Mouse (Mus musculus) kidney, postnatal 10 days (tissue): Measurements from ENCODE around the gene Psmc6.

Source experiments
- DNase-seq: peaks from one replicate; pipeline ENCODE4 v3.0.0; 2021; ENCODE audit warnings: mixed read lengths

The Psmc6 gene

GRCm38 (mm10) chr14:45329589-45330181 lies at the start of gene Psmc6:
Psmc6 (plus strand) TSS chr14:45329788.
- peak; percentile 95 for DNase-seq

DNA sequence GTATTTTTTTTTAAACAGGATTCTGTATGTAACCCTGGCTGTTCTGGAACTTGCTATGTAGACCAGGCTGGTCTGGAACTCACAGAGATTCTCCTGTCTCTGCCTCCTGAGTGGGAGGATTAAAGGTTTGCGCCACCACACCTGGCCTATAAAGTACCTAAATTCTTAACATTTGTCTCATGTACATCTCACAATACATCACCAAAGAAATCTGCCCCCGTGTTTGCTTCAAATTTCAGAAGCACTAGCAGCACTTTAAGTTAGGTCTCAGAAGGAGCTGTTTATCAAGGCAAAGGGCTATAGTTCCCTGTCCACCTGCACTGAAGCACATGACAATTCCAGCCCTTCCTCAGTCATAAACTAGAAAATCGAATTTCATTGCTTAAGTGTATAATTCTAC lies 47.5 kb upstream of the Psmc6 start:
- no peak for DNase-seq

DNA sequence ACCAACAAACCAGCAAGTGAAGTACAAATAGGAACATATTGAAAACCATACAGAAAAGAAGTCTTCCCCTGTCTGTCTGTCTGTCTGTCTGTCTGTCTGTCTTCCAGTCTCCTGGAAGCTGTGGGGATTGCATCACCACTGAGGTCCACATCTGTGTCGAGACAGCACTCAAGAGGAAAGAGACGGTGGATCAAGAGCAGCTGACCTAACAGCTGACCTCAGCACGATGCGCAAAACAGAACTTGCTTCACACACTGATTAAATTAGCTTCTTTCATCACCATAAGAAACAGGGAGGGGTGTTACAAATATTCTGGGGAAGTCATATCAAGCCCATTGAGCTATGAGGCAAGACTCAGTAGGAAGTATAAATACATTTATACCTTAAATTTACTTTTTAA lies 38.0 kb upstream of the Psmc6 start:
- DNase-seq: no peak

DNA sequence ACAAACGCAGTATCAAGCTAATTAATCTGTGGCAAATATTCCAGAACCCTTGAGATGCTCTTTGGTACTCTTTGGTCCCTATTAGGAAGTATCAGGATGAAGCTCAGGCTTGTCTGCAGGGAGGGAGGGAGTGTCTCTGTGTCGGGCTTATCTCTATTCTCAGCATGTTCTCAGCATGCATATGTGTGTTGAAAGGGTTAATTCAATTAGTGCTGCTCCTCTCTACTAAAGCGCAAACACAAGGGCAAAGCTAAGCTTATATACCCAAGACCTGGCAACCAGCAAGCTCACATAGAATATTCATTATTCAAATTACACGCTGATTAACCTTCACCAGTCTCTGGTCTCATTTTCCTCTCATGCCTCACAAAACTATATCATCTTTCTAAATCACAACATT lies 25.6 kb upstream of the Psmc6 start:
- no peak for DNase-seq

- no peak for DNase-seq
Measured at GRCm38 (mm10) chr14:45304389-45304788, 25.2 kb upstream of the Psmc6 start.

DNA sequence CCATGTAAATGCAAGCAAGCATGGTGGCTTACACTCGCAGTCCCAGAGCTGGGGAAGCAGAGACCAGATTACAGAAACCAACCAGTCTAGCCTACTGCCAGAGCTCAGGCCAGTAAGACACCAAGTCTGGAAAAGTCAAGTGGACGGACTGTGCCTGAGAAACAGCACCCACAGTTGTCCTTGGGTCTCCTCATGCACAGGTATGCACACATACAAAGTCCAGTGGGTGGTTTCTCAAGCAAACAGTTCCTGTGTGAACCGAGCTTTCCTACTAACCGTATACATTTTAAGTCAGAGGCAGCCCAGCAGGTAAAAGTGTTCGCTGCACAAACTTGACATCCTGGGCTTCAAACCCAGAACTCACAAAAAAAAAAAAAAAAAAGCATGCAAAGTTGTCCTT lies 23.7 kb upstream of the Psmc6 start:
- DNase-seq: no peak

- DNase-seq: no peak
Measured at GRCm38 (mm10) chr14:45307630-45308328, 21.8 kb upstream of the Psmc6 start.

- DNase-seq: peak; percentile 55
Measured at GRCm38 (mm10) chr14:45309646-45310045, 19.9 kb upstream of the Psmc6 start.

- DNase-seq: no peak
Measured at GRCm38 (mm10) chr14:45310101-45310500, 19.5 kb upstream of the Psmc6 start.

DNA sequence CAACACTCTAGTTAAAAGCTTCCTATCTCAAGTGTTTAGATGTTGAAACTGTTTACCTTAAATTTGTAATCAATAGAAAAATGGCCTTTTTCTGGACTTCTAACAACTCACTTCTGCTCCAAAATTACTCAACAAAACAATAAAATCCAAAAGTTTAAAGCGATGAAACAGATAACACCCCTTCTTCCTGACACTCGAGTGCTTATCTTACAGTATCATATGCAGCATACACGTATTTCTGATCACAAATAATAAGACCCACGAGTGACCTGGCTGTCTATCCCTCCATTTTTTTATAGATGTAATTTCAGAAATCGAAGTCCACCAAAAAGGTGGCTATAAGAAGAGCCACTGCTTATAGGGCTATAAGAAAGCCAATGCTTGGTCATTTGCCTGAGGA lies 12.7 kb upstream of the Psmc6 start:
- no peak for DNase-seq

DNA sequence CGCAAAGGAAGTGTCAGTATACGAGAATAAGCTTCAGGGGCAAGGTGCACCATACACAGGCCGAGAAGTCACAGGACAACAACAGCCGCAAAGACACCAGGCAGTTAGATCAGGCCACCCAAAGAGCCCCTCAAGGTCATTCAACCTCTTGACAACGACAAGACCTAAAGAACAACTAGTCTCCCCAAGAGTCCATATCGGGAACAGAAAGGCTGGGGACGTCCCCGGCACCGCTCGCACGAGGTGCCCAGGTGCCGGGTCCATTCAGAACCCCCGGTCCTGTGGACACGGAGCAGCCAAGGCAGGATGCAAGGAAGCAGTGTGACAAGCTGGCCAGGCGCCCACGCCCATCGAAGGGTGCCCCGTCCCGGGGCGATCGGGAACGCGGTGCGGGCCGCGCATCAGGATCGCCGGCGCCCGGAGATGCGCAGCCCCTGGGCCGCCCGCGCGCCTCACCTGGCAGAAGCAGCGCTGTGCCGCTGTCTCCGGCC lies 11.6 kb upstream of the Psmc6 start:
- DNase-seq: no peak

GRCm38 (mm10) chr14:45318426-45319236 lies 11.0 kb upstream of the Psmc6 start, which contains the start of gene Ero1l:
Ero1l (minus strand) TSS chr14:45318771.
- DNase-seq: peak; percentile 90

DNA sequence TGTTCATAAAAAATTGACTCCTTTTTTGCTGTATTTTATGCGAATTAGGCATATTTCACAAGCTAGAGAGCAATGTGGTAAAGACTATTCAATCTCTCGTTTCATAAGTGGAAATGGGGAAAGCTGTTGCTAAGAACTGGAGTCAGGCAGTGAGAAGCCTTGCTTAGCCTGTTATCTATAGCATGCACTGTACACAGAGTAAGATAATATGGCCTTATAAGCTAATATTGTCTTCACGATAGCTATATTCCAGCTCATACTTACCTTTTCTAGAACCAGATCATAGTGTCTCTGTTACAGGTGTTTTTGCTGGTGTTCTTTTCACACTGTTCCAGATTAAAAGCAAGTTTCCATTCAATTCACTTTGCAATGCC lies 10.4 kb upstream of the Psmc6 start:
- DNase-seq: no peak

DNA sequence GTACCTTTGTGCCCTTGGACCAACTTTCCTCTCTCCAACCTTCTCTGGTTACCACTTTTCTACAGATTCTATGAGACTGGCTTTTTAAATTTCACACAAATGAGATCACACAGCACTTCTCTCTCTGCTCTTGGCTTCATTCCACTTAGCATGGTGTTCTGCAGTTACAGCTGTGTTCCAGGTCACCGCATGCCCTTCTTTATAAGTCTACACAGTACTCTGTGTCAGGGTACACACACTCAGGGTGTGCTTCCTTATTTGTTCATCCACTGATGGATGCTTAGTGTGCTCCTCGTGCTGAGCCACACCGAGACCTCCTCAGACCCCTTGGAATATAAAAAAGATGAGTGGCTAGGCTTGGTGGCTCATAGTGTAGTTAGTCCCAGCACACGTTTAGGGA lies 9.5 kb upstream of the Psmc6 start:
- DNase-seq: no peak

DNA sequence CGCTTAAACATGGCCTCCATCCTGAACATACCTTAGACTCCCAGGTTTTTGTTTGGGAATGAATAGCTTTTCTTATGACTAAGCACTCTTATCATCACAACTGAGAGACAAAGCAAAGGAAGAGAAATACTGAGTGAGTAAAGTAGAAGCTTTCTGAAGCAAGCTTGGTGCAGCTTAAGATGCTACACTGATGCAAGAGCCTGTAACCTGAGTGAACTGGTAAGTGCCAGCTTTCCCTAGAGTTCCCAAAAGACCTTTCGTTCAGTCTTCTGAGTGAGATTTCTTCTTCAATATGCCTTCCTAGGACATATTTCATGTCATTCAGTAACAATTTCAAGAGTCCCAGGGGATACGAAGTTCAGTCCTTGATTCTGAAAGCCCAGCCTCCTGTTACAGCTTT lies 8.5 kb upstream of the Psmc6 start:
- no peak for DNase-seq

GRCm38 (mm10) chr14:45321622-45322021 lies 8.0 kb upstream of the Psmc6 start:
- no peak for DNase-seq

GRCm38 (mm10) chr14:45322450-45322849 lies 7.1 kb upstream of the Psmc6 start:
- DNase-seq: no peak

GRCm38 (mm10) chr14:45323320-45323719 lies 6.3 kb upstream of the Psmc6 start:
- no peak for DNase-seq

DNA sequence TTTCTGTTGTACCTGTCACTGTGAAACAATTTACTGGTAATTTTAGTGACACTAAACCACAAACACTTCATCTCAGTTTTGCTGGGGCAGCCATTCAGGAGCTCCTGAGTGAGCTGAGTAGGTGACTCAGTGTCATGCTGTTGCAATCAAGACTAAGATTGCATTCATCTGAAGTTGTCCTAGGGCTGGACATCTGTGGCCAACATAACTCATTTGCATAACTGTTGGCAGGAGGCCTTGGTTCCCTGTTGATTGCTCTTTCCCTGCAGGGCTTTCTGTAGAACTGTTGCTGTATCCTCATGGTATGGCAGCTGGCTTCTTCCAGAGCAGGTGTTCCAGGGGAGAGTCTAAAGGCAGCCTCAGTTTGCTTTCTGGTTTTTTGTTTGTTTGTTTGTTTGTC lies 4.1 kb upstream of the Psmc6 start:
- no peak for DNase-seq

DNA sequence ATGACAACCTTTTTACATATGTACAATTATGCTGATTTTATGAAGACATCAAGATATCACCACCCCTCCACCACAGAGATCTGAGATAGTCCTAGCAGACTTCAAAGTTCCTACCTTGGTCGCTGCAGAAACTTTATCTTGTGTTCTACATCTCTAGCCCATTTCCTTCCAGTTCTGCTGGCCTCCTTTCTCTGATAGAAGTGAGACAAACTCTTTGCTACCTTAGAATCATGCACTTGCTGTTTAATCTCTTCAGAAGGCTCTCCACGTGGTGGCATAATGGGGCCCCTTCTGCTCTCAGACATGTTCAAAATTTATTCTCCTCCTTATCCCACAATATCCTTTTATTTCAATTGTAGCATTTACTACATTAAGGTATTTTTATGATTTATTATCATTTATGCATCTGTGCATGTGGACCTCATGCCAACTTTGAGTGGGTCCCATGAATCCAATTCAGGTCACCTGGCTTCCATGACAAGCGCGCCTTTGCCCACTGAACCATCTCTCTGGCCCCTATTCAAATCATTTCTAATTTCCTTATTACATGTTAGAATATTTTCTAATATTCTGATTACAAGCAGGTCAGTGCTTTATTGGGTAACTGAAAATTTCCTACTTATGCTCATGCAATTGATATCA lies 1.4 kb upstream of the Psmc6 start:
- no peak for DNase-seq

- DNase-seq: no peak
Measured at GRCm38 (mm10) chr14:45329018-45329588, 485 bp upstream of the Psmc6 start.

DNA sequence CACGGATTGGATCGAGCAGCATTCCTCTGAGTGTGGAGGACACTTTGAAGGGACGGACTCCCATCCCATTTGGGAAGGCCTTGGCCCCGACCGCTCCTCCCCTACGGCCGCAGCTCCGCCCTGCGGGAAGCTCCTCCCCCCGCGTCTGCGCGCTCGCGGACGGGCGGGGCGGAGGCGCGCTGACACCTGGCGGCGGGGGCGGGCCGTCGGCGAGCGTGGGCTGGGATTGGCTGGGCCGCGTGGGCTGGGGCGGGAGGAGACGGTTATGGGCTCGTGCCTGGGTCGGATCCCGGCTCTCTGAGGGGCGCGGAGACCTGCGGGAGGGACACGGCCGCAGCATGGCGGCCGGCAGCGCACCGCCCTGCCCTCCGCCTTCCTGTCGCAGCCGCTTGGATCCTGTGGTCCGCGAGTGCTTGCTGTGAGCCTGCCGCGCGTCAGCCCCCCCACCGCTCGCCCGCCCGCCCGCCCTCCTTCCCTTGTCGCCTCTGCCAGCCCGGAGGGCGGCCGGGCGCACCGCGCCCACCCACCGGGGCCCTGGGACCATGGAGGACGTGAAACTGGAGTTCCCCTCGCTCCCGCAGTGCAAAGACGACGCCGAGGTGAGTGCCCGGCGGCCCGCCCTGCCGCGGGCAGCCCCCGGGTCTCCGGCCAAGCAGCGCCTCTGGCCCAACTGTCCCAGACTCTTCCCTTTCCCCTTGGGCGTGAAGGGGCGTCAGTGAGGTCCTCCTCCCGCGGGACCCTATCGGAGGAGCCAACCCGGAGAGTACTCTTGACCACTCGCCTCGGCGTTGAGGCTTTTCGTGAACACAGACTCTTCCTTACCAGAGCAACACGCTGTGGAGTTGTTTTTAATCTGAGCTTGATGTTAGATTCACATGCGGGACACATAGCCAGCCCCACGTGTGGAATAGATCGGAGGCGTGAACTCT lies 21.6 kb downstream of the Psmc6 start, which contains the start of gene Styx:
Gene Styx (plus strand): TSS at position 163 of the 929 bp plus-strand sequence.
- peak; percentile 98 for DNase-seq
